Mouse (Mus musculus): ENCODE results near the gene Prph. TPM values are rescaled to one million over a fixed set of nuclear protein-coding genes. Genes with fewer than 3 reads are reported as not detected.
A peak's percentile ranks its signal among the peaks of the same experiment; 100 is the strongest.

Prph gene
- total and polyA plus RNA-seq, 2 experiments from 2014 or later, result 0.07 TPM; not detected in 1

DNA sequence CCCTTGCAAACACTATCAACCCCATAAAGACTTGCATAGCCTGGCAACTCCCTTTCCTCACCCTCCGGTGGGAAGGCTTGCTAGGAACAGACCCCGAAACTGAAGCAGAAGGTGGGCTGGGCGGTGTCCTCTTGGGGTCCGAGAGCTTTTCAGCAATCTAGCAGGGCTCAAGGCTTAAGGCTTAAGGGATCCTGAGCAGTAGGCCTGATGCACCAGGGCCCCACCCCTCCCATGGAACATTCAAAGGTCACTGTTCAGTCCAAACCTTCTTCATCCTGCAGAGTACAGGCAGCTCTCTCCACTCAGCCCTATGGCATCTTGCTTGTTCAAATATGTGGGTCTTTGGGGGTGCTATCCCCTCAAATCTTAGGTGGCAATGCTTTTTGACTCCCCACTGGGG lies 31.0 kb downstream of the Prph start:
- Histone ChIP-seq H3K27ac (ENCODE audit: low read depth) (no peak overlapping the region), H3K4me3 (ENCODE audit: low read depth, low read length) (no peak overlapping the region), H3K4me2 (ENCODE audit: low read depth, low read length) (no peak overlapping the region), H3K4me1 (ENCODE audit: control insufficient read depth, insufficient read depth) (no peaks in the 10 kb centered on the region), H3K9ac (replicated peaks; ENCODE audit: low read depth, low read length) (no peak overlapping the region), H3K36me3 (replicated peaks; ENCODE audit: control insufficient read depth, insufficient read depth, low read length) (peaks cover 20% of the 10 kb centered on the region), H3K9me3 (replicated peaks; ENCODE audit: control insufficient read depth, low read length) (no peaks in the 10 kb centered on the region), H3K27me3 (ENCODE audit: control insufficient read depth, insufficient read depth, low read length) (peaks cover 74% of the 10 kb centered on the region)
- DNase-seq (ENCODE audit: low spot score), result no peak
- no peak for TF ChIP-seq EP300 (IDR thresholded peaks at IDR 0.05; ENCODE audit: low read depth)
- no peak for TF ChIP-seq CTCF (IDR thresholded peaks at IDR 0.05; ENCODE audit: low read depth)
- ATAC-seq (ENCODE audit: insufficient read depth, low read depth), result no peak
- WGBS, result 82% methylated on average over 4 of the region's 4 CpGs

DNA sequence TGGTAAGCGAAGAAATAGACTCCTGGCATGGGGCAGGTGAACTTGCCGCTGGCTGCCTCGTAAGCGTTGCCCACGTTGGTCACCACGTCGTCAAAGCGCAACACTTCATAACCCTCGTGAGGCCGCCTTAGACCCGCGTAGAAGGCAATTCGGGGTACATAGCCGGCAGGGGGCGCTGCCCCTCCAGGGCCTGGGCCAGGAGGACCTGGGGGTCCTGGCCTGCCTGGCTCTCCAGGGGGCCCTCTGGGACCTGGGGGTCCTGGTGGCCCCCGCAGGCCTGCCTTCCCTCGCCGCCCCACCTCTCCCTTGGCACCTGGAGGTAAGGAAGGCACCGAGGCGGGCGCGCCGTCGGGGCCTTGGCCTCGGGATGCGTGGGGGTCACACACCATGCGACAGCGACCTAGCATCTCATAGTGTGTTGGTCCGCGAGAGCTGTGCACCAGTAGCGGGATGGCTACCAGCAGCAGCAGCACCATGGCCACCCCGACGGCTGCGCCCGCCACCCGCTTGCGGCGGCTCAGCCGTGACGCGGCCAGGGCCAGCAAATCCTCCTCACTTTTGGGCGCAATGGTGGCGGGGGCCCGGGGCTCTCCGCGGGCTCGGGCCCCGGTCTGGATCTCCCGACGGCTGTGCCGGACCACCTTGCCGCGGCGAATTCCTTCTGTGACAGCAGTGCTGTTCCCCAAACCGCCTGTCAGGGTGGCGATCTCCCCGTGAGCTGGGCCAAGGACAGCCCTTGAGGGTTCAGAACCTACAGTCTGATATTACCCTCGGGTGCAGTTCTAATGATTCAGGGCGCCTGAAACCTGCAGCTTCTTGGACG lies 32.5 kb downstream of the Prph start, which contains the start of gene C1ql4:
Gene C1ql4 (minus strand): TSS at position 565 of the 823 bp plus-strand sequence.
- 9% methylated on average over 60 of the region's 60 CpGs for WGBS
- Histone ChIP-seq H3K9me3 (replicated peaks; ENCODE audit: control insufficient read depth, low read length) (no peaks in the 10 kb centered on the region), H3K9ac (replicated peaks; ENCODE audit: low read depth, low read length) (no peak within 1 kb of the TSS), H3K4me2 (ENCODE audit: low read depth, low read length) (peak within 1 kb of the TSS; percentile 47), H3K27ac (ENCODE audit: low read depth) (no peak within 1 kb of the TSS), H3K4me3 (ENCODE audit: low read depth, low read length) (peak within 1 kb of the TSS; percentile 35), H3K27me3 (ENCODE audit: control insufficient read depth, insufficient read depth, low read length) (peaks cover 87% of the 10 kb centered on the region), H3K36me3 (replicated peaks; ENCODE audit: control insufficient read depth, insufficient read depth, low read length) (peaks cover 7% of the 10 kb centered on the region), H3K4me1 (ENCODE audit: control insufficient read depth, insufficient read depth) (no peaks in the 10 kb centered on the region)
- ATAC-seq (ENCODE audit: insufficient read depth, low read depth), result no peak
- TF ChIP-seq CTCF (IDR thresholded peaks at IDR 0.05; ENCODE audit: low read depth), result peak; percentile 40
- no peak for TF ChIP-seq EP300 (IDR thresholded peaks at IDR 0.05; ENCODE audit: low read depth)
- DNase-seq (ENCODE audit: low spot score), result no peak

DNA sequence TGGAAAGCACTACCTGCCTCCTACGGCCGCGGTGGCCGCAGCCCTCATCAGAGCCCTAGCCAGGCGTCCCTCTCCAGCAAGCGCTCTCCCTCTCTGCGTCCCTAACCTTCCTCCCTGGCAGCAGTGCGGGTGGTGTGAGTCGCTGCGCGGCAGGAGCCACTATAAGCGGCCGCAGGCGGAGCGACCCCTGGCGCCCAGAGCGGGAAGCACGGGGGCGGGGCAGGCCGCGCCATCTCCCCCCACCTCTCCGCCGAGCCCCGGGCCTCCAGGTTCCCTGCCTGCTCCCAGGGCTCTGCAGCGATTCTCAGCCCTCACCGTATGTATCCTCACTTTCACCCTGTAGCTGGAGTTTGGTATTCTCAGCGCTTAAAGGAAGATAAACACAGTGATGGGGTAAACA lies 33.3 kb downstream of the Prph start:
- Histone ChIP-seq H3K4me2 (ENCODE audit: low read depth, low read length) (peak overlapping the region; percentile 47), H3K9ac (replicated peaks; ENCODE audit: low read depth, low read length) (no peak overlapping the region), H3K27me3 (ENCODE audit: control insufficient read depth, insufficient read depth, low read length) (peaks cover 95% of the 10 kb centered on the region), H3K36me3 (replicated peaks; ENCODE audit: control insufficient read depth, insufficient read depth, low read length) (no peaks in the 10 kb centered on the region), H3K4me3 (ENCODE audit: low read depth, low read length) (peak overlapping the region; percentile 35), H3K27ac (ENCODE audit: low read depth) (no peak overlapping the region), H3K9me3 (replicated peaks; ENCODE audit: control insufficient read depth, low read length) (no peaks in the 10 kb centered on the region), H3K4me1 (ENCODE audit: control insufficient read depth, insufficient read depth) (peaks cover under 1% of the 10 kb centered on the region; the same call in 1 of the 2 replicates)
- WGBS, result under 1% methylated on average over 20 of the region's 27 CpGs
- peak; percentile 84 for ATAC-seq (ENCODE audit: insufficient read depth, low read depth)
- peak; percentile 75 for DNase-seq (ENCODE audit: low spot score)
- TF ChIP-seq EP300 (IDR thresholded peaks at IDR 0.05; ENCODE audit: low read depth), result no peak
- peak; percentile 75 for TF ChIP-seq CTCF (IDR thresholded peaks at IDR 0.05; ENCODE audit: low read depth)

DNA sequence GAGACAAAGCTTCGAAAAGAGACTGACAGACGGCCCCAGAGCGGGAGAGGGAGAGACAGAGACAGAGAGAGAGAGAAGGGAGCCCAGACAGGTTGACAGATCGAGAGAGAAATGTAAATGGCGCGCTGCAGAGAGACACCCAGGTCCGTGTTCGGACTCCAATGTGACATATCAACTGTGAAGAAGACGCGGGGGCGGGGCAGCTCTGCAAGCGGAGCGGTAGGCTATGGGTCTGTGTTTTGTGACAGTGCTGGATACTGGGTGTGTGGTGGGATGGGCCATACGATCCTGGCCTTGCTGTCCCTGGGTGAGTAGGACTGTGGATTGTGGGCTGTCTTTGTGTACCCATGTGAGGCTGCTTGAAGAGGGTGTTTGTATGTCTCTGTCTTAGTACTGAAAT lies 34.1 kb downstream of the Prph start:
- Histone ChIP-seq H3K4me3 (ENCODE audit: low read depth, low read length) (peak overlapping the region; percentile 25), H3K9ac (replicated peaks; ENCODE audit: low read depth, low read length) (no peak overlapping the region), H3K27ac (ENCODE audit: low read depth) (no peak overlapping the region), H3K4me2 (ENCODE audit: low read depth, low read length) (peak overlapping the region; percentile 47), H3K27me3 (ENCODE audit: control insufficient read depth, insufficient read depth, low read length) (peaks cover 97% of the 10 kb centered on the region), H3K9me3 (replicated peaks; ENCODE audit: control insufficient read depth, low read length) (no peaks in the 10 kb centered on the region), H3K36me3 (replicated peaks; ENCODE audit: control insufficient read depth, insufficient read depth, low read length) (no peaks in the 10 kb centered on the region), H3K4me1 (ENCODE audit: control insufficient read depth, insufficient read depth) (peaks cover 7% of the 10 kb centered on the region)
- no peak for TF ChIP-seq CTCF (IDR thresholded peaks at IDR 0.05; ENCODE audit: low read depth)
- no peak for TF ChIP-seq EP300 (IDR thresholded peaks at IDR 0.05; ENCODE audit: low read depth)
- no peak for DNase-seq (ENCODE audit: low spot score)
- ATAC-seq (ENCODE audit: insufficient read depth, low read depth), result no peak
- 22% methylated on average over 14 of the region's 14 CpGs for WGBS

DNA sequence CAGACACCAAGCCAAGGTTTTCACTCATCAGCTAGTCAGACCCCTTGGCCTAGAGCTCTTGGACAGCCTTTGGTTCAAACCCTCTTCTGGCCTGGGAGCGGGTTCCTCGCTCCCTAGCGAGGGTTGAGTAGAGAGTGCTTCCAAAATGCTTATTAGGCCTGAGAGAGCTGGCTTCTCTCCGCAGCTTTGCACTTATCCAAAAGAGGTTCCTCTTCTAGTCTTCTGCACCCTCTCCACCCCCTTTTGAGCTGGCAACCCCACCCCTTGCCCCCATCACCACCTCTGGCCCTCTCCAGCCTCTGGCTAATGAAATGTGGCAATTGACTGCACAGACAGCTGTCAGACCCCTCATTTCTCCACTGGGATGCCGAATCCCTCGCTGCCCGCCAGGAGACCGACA lies 37.9 kb downstream of the Prph start, which contains the start of gene Dnajc22:
Gene Dnajc22 (plus strand): TSS at position 301 of the 400 bp plus-strand sequence.
- 71% methylated on average over 8 of the region's 8 CpGs for WGBS
- ATAC-seq (ENCODE audit: insufficient read depth, low read depth), result no peak
- peak within 1 kb of the TSS; percentile 80 for H3K4me2 ChIP-seq (ENCODE audit: low read depth, low read length)
- no peaks in the 10 kb centered on the region for H3K9me3 ChIP-seq (replicated peaks; ENCODE audit: control insufficient read depth, low read length)
- H3K27me3 ChIP-seq (ENCODE audit: control insufficient read depth, insufficient read depth, low read length), result peaks cover 95% of the 10 kb centered on the region
- no peak within 1 kb of the TSS for H3K27ac ChIP-seq (ENCODE audit: low read depth)
- peaks cover 19% of the 10 kb centered on the region for H3K4me1 ChIP-seq (ENCODE audit: control insufficient read depth, insufficient read depth)
- no peak for DNase-seq (ENCODE audit: low spot score)
- TF ChIP-seq EP300 (IDR thresholded peaks at IDR 0.05; ENCODE audit: low read depth) (no peak), CTCF (IDR thresholded peaks at IDR 0.05; ENCODE audit: low read depth) (no peak)
- H3K4me3 ChIP-seq (ENCODE audit: low read depth, low read length), result peak within 1 kb of the TSS; percentile 46
- no peaks in the 10 kb centered on the region for H3K36me3 ChIP-seq (replicated peaks; ENCODE audit: control insufficient read depth, insufficient read depth, low read length)
- 0 out of 2 replicates have a peak within 1 kb of the TSS, but pooled peaks have one; percentile 26 for H3K9ac ChIP-seq (replicated peaks; ENCODE audit: low read depth, low read length)
